Mouse (Mus musculus) layer of hippocampus, postnatal 14 days (tissue): ENCODE measurements around the gene Dok3. TPM values are rescaled to one million over a fixed set of nuclear protein-coding genes. Genes with fewer than 3 reads are reported as not detected.

ENCODE experiments used
- DNase-seq, 2 experiments: peaks; one replicate each; pipeline ENCODE4 v3.0.0; 2021 to 2022; ENCODE audit warnings: low spot score in 2 of 2, mixed read lengths in 1 of 2
- total RNA-seq, 2 experiments: library from RNA; stranded (reverse); gene quantifications; 2 replicates each; pipeline ENCODE4 v1.2.3; 2021

The Dok3 gene
- total RNA-seq, 2 experiments from 2014 or later: 6.7 to 7.9 TPM

DNA sequence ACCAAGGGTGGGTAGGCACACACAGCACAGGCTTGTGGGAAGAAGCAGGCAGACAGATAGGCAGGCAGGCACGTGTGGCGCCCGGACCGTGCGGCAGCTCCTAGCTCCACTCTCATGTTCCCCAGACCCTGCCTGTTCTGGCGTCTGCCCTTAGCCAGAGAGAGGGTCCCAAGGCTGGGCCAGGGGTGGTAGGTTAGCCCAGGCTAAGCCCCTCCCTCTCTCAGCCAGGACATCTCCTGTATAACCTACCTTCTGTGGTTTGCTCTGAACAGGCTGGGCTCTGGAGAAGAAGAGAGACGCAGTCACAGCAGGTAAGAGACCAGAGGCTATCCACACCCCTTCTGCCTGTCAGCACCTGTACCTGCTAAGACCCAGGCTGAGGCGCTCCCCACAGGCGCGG, 20.6 kb downstream of the Dok3 start:
- no peak for DNase-seq

DNA sequence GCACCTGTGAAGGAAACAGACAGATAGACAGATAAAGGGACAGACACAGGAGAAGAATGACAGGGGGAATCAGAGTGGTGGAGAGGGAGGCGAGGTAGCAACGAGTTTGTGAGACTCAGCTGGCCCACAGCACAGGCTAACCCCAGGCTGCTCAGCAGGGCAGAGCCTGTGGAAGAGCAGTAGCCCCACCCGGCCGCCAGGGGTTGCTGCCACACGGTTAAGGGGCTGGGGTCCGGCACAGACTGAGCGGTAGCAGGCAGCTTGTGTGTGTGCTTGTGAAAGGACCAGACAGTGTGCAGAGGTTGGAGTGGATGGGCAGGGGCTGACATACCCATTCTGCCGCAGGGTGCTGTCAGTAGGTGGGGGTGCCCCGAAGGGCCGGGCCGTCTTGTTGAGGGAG, 21.2 kb downstream of the Dok3 start:
- no peak for DNase-seq

DNA sequence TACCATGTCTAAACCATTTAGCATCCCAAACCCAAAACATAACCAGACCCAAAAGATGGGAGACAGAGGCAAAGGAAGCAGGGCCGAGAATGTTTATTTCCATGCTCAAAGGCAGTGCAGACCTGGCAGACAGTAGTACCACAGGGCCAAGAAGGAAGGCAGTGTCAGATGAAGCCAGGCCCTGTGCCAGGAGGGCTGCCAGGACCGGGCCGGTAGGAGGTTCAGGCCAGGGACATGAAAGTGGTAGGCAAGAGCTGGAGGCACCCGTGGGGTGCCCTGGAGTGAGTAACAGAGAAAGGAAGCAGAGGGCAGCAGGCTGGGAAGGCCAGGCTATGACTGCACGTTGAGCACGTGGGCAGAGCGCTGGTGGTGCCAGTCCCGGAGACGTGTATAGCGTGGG, 22.4 kb downstream of the Dok3 start:
- DNase-seq: no peak

DNA sequence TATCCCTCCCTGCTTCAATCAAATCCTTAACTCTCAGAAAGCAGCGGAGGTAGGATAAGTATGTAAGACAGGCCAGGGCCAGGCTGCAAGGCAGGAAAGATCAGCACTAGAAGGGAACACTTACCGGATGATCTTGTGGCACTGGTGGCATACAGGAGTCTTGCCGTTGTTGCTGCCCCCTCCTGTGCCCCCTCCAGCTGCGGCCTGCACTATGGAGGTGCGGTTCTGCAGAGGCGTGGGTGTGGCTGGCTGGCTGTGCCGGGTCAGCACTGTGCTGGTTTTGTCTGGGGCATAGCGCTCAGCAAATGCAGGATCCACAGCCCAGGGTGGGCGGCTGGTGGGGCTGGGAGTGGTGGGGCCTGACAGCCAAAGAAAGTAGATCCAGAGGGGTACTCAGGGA, 23.3 kb downstream of the Dok3 start:
- DNase-seq: no peak

DNA sequence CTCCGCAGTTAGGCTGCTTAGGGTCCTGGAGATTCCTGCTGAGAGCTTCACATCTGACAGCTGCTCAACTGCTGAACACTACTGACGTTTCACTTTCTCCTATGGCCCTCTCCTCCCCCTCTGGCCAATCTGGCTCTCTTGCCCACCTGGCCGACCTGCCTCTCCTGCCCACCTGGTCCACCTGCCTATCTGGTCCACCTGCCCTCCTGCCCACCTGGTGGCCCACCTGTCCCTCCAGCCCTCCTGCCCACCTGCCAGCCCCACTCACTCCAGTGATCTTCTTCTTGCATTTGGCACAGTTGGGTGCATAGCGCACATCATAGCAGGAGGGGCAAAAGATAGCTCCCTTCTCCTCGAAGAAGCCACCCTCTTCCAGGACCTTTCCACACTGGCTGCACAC, 24.7 kb downstream of the Dok3 start:
- DNase-seq: no peak

DNA sequence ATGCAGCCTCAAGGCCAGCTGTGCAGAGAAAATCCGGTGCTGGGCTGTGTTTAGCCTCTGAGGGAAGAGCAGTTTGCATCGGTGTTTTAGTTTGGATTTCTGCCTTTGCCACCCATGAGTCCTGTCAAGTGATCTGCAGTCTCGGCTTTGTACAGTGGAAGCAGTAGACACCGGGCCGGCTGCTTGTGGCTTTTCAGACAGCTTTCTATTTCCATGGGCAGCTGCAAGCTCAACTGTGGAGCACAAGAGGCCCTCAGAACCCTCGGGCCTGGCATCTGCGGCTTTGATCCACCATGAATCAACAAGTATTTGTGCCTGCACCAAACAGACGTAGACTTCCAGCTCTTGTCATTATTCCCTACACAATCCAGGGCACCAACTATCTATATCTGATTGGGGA, 26.7 kb downstream of the Dok3 start:
- DNase-seq: no peak

DNA sequence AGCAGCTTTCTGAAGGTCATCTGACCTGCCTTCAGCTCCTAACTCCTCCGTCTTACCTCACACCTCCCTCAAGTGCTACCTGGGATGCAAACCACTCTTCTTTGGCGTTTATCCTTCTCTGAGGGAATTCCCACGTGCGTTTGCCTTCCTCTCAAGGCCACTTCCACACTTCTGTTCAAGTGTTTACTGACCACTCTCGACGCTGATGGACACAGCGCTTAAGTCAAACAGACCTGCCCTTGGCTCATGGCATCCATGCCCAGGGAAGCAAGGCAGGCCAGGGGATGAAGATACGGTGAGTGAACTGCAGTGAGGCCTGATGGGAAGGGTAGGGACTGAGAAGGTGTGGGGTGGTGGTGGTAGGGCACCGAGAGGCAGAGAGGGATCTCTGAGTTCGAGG, 28.5 kb downstream of the Dok3 start:
- no peak for DNase-seq

DNA sequence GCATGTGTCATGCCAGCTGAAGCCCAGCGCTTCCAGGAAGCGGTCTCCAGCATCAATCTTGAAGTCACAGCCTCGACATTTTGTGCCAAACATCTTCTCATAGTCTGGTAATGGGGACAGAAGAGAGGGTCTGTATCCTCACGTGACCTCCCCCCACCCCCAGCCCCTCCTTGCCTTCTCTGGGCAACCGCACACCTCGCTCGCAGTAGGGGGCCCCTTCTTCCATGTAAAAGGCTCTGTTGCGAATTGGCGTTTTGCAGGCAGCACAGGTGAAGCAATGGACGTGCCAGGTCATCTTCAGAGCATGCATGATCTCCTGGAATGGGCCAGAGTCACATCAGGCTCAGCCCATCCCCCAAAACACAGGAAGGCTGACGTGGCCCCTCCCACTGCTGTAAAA, 30.2 kb downstream of the Dok3 start:
- DNase-seq: no peak

DNA sequence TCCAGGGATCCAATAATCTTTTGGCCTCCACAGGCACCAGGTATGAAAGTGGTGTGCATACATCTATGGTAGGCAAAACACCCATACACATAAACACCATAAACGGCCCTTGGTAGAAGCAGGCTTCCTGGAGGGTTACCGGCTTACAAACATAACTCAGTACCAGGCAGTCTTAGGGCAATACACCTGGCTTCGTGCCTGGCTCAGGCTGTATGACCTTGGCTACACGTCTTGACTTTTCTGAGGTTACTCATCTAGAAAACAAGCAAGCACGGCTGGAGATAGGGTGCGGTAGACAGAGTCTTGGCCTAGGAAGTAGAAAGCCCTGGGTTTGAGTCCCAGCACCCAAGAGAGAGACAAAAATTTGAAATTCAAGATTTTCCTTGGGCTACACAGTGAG, 32.4 kb downstream of the Dok3 start:
- no peak for DNase-seq

DNA sequence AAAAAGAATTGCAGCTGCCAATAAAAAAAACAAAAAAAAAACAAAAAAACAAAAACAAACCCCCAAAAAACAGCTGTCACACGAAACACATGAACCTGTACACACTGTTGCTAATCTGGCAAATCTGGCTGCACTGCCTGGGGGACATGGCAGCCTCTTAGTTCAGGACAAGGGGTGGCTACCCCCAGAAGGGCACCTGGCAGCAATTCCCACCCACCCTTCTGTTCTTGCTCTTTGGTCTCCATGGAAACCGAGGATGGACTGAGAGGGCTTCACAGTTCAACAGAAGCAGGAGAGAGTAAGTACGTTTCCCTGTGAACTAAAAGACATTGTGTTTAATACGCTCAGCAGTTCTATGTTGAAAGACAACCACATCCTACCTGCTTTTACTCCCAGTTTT, 33.4 kb downstream of the Dok3 start:
- no peak for DNase-seq

DNA sequence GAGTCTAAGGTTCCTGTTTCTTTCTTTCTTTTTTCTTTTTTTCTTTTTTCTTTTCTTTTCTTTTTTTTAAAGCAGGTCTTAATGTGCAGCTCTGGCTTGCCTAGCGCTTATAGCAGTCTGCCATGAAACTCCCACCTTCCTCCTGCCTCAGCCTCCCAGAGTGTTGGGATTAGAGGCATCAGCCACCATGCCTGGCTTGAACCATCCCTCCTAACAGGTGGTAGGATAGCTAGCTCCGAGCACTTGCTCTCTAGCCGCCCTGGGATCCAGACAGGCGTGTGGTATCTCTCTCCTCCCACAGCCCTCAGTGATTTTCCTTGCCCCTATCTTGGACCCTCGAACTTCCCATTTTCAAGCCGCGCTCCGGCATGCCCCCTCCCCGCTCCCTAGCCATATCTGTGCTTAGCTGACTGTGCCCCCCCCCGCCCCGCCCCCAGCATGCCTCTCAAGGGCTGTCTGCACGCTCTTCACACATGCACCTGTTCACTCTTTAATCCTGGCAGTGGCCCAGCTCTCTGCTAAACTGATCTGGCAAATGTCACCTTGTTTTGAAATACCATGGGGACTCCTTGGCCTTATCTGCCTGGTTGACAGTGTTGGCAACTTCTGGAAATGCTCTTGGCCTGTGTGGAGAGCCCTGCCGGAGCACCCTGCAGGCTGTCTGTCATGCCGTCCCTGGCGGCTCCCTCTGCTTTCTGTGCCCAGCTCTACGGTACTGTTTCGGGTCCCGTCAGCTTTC, 34.0 kb downstream of the Dok3 start:
- peak; percentile 48 to 84 for DNase-seq

DNA sequence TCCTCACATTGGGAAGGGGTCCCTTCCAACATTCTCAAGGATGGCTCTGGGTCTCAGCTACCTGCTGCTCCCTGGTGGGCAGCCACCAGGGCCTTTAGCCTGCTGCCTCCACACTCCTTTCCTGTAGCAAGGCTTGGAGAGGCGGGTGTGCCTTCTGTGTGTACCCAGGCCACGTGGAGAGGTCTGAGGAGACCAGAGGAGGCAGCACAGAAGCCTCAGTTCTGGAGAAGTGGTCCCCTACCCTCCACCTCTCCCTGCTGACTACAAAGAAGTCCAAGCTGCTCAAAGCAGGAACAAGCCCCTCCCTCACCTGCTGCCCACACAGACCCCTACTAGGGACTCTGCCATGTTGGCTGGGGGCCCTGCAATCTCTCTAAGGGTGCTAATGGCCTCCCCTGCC, 34.8 kb downstream of the Dok3 start:
- DNase-seq: no peak

DNA sequence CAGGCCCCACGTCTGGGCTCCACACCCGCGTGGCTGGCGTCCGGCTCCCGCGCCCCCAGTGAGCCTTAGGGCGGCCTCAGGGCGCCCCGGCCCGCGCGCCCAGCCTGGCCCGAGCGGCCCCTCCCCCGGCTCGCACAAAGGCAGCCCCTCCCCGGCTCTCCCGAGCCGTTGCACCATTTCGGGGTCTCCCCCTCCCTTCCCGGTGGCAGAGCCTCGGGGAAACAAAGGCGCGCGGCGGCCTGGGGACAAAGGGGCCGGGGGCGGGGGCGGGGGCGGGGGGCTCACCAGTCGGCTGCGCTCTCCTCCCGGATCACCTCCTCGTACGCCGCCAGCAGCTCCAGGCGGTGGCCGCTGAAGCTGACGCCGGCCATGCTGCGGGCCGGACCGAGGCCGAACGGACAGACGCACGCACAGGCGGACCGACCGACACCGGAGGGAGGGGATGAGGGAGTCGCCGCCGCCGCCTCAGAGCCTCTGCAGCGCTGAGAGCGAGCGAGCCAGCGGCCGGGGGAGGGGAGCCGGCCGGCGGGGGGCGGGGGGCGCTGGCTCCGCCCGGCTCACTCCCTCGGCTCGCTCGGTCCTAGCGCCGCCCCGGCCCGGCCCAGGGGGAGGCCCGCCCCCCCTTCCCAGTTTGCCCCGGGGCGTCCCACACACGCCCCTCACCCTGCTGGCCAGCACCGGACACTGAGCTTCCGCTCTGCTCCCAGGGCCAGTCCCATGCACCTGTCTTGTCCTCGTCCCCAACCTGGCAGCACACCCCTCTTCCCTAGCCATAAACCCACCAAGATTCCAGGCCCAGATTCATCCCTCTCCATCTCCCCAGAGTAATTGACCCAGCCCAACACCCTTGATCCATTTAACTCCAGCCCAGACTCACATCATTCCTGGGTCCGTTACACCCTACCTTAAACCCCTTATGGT, 41.3 kb downstream of the Dok3 start, which contains the start of gene Dbn1:
Dbn1 (minus strand) TSS at position 534 of the 921 bp plus-strand sequence.
- no peak for DNase-seq

DNA sequence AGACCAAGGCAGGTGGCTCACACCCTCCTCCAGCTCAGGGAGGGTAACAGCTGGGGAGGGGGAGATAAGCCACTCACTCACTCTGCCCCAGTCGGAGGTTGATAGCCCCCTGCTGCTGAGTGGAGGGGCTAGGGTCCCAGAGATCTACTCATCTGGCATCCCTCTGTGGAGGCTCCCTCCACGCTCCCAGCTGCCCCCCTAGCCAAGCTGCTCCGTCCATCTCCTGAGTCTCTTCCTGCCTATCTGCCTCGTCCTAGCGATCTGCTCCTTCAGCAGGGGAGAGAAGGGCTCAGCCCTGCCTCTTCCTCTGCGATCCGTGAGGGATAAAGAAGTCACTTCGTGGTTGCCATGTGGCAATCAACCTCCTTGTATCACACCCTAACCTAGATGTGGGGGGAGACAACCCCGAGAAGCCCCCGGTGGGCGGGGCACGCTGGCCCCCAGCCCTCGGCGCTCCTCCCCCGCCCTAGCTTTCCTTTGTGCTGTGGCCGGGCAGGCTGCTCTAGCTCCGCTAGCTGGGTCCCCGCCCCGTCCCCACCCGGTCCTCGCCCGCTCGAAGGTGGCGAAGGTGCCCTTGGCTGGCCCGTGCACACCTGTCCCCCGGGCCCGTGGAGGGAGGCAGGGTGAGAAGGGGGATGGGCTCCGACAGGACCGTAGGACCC, 42.0 kb downstream of the Dok3 start:
- DNase-seq: no peak

DNA sequence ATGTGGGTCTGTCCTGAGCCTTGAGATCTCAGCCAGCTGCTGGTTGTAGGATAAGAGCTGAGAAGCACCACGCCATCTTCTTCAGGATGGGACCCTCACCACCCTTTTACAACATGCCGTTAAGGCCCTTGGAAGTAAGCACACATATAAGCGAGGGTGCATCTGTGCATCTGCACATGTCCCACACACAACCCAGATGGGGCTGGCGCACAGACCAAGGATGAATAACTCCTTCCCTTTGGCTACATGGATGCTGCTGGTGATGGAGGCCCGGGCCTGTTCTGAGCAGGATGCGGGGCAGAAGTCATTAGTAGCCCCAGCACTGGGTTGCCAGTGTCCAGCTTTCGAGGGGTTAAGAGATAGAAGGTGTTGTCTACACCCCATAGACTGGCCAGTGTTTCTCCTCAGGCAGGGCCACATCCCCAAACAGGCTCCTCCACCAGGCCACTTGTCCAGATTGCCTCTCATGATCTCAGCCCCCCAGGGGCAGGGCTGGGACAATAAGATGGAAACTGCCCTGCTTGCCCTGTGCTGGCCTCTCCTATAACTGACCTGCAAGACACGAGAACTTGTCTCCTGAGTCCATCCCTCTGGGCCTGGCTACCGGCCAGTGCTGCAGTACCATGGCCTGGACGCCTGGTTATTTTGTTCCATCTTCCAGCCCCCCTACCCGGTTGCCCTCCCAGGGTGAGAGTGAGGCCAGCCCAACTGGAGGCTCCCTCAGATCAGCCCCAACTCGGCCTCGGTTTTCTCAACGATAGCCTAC, 42.9 kb downstream of the Dok3 start:
- DNase-seq: no peak

DNA sequence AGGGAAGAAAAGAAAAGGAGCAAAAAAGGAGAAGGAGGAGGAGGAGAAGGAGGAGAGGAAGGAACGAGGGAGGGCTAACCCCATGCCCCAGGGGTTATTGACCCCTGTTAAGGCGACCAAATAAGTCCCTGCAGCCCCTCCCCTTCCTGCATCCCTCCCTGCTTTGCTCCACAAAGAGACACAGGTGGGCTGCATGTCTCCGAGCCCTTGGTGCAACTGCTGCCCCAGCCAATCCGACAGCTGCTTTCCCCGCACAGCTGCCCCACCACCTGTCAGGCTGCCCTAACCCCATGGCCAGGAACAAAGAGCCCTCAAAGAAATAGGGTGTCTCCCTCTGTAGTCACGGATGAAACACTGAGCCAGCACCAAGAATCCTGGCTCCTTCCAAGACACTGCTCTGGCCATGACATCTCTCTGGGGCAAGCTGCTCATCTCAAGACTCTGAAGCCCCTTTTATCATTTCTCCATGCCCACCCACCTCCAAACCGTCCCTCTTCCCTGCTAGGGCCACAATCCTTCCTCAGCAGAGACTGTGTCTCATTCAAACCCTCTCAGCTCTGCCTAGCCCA, 44.5 kb downstream of the Dok3 start:
- no peak for DNase-seq

DNA sequence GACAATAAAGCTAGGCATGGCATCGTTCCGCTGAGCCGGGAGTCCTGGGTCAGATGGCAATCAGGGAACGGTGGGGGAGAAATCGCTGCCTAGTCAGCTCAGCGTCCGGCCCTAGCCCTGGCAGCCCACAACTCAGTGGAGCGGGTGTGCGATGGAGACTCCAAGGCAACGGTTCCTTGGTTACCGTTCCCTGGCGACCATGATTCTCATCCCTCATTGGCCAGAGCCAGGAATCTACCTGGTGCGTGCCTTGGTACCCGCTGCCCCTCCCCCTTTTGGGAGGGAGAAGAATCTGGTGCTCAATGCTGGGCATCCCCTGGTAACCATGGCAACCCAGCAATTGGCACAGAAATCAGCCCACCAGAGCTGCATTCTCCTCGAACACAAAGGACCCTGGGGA, 45.5 kb downstream of the Dok3 start:
- peak; percentile 85 to 96 for DNase-seq

DNA sequence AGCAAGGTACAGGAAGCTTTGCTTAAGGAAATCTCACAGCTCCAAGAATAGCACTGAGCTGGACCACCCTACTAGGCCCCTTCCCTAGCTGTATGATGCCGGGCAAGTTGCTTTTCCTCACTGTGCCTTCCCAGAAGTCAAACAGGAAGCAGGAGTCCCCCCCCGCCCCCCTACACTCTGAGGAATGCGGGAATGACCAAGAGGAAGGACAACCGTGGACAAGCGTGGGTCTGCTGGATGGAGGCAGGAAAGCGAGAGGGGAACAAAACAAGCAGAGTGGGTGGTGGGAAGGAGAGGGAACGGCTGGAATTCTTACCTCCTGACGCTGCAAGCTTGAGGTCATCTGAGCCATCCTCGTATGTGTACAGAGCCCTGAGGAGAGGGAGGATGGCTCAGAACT, 46.0 kb downstream of the Dok3 start:
- no peak for DNase-seq

DNA sequence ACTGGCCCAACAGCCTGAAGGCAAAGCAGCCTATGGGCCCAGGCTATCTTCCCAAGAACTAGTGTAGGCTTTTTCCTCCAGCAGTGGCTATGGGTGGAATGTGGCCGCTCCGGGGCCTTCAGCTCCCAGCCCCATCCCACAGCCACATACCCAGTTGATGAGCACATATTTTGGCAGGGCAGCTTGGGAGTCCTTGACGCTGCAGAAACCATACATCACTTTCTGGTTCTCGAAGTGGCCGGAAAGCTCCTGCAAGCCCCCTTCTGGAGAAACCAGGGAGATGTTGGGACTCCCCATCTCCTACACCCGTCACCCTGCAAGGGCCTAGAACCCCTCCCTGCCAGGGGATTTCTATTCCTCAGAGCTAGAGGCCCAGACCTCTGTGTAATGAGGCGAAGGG, 46.6 kb downstream of the Dok3 start:
- no peak for DNase-seq

DNA sequence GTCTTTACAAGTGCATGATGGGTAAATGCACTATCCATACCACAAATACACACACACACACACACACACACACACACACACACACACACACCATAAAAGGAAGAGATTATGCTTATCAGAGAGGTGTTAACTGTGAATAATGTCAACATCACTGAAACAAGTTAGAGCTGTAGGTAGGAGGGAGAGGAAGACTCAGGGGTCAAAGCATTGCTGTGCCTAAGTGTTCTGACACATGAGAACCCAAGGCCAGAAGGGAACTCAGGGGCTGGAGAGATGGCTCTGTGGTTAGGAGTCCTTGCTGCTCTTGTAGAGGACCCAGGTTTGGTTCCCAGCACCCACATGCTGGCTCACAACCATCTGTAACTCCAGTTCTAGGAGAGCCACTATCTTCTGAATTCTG, 49.2 kb downstream of the Dok3 start:
- DNase-seq: no peak

DNA sequence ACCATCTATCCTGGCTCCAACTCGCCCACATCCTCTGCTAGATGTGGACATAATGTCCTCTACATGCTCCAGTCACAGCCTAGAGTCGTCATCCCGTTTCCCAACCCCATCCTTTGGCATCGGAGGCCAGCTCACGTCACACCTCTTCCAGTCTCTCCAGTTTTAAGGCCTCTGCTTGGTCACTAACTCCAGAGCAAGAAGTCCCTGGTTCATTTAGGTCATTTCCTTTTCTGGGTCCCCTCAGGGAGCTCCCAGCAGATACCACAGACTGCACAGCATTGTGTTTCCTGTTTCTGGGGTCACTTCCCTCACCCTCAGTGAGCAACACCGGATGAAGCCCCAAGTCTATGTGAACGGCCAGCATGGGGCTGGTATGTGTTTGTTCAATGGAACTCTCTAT, 50.1 kb downstream of the Dok3 start:
- no peak for DNase-seq
